Mouse (Mus musculus): ENCODE data around the gene Cnih2.

- TF ChIP-seq CTCF (IDR thresholded peaks at IDR 0.05; ENCODE audit: borderline replicate concordance, insufficient read depth, low read length) (no peak), POLR2A (IDR thresholded peaks at IDR 0.05; ENCODE audit: low read depth, low read length) (no peak)
Measured at GRCm38 (mm10) chr19:5089324-5089723, 9.0 kb downstream of the Cnih2 start.

Data from embryonic fibroblast, embryonic 13.5 days (primary cell).